Mouse (Mus musculus) thymus, adult 2 months (tissue): Measurements from ENCODE around the gene Dnajb8.

ENCODE experiments used
- CTCF ChIP-seq: fragments of 200-500 bp; IDR thresholded peaks from 2 replicates; pipeline ENCODE4 v1.5.1; 2012; ENCODE audit warnings: mild to moderate bottlenecking, control low read depth, low read length, moderate library complexity, borderline replicate concordance; ENCODE audit not compliant: control insufficient read depth, poor library complexity, insufficient read depth; ENCODE audit errors: extremely low read depth
- POLR2A ChIP-seq: fragments of 200-500 bp; IDR thresholded peaks from 2 replicates; pipeline ENCODE4 v1.6.1; 2012; ENCODE audit warnings: mild to moderate bottlenecking, low read length, control low read depth, moderate library complexity; ENCODE audit not compliant: control insufficient read depth, poor library complexity, insufficient read depth; ENCODE audit errors: extremely low read depth

DNA sequence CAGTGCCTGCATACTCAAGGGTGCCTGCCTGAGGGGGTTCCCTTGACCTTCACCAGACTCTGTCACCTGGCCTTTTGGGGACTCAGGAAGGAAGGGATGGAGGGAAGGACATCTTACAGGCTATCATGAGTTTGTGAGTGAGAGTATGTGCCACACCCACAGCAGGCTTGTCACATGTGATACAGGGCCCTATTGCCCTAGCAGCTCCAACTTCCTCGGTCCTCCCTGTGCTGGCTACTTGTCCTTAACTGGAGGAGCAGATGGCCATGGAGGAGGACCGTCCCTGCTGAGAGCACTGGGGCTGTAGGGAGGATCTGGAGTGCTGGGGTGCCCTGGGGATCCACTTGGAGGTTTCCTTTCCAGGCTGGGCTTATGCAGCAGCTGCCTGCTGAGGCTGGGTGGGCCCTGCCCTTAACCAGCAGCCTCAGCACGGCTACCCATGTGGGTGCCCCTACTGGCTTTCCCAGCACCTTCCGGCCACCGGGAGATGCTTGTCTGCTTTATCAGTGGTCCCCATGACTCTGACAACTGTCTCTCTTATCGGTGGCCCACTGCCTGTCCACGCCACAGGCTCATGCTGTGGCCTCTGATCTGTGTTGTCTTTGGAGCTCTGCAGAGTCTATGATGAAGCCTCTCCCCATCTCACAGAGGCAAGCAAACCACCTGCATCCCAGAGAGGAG, 29.9 kb downstream of the Dnajb8 start:
- no peak for TF ChIP-seq CTCF
- no peak for TF ChIP-seq POLR2A
